Mouse (Mus musculus): ENCODE measurements around the gene Mief2. TPM values are rescaled to one million over a fixed set of nuclear protein-coding genes. Genes with fewer than 3 reads are reported as not detected.

The Mief2 gene
- total and polyA plus RNA-seq, 3 experiments: 13.4 to 14.6 TPM; not detected in 1

DNA sequence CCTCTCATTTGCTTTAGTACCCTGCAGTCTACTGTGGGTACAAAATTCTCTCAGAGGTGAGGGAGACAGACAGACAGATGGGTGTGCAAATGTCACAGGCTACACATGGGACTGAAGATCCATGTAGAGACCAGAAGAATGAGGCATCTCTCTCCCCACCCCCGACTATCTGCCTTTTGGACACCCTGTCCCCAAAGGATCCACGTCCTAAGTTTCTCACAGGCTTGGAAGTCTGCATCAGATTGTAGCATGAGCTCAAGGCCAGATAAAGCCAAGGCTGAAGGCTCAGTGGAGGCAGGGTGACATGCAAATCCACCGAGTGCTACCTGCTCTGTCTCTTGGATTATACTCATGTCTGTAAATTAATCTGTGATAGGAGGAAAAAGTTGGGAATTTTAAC is 8.3 kb downstream of the Mief2 start:
- H3K27me3 ChIP-seq (ENCODE audit: control insufficient read depth in 1 of 2, insufficient read depth in 2 of 2, low read length in 2 of 2): no peaks in the 10 kb centered on the region
- TF ChIP-seq MEF2A (IDR thresholded peaks at IDR 0.05; ENCODE audit: extremely low read depth, insufficient replicate concordance, low read depth, low read length, poor library complexity, severe bottlenecking): no peak
- TF ChIP-seq ZNF384 (IDR thresholded peaks at IDR 0.05; ENCODE audit: low read depth, low read length): no peak
- TF ChIP-seq USF1 (IDR thresholded peaks at IDR 0.05; ENCODE audit: low read depth, low read length): no peak
- no peak for DNase-seq (ENCODE audit: low read depth, low spot score)
- H3K9ac ChIP-seq (ENCODE audit: control insufficient read depth, low read depth, low read length, poor library complexity, severe bottlenecking): no peak overlapping the region
- H3K4me3 ChIP-seq (ENCODE audit: control insufficient read depth in 1 of 2, insufficient read depth in 1 of 2, low read depth in 2 of 2, low read length in 2 of 2): no peak overlapping the region
- H3K79me2 ChIP-seq (ENCODE audit: control insufficient read depth, insufficient read depth, low read length, poor library complexity): no peaks in the 10 kb centered on the region
- H3K9me3 ChIP-seq (replicated peaks; ENCODE audit: insufficient read depth, low read length): no peaks in the 10 kb centered on the region
- no peaks in the 10 kb centered on the region for H3K4me1 ChIP-seq (ENCODE audit: control insufficient read depth in 1 of 2, insufficient read depth in 2 of 2, low read length in 2 of 2)
- H3K27ac ChIP-seq (ENCODE audit: control insufficient read depth, low read depth, low read length): no peak overlapping the region
- no peaks in the 10 kb centered on the region for H3K36me3 ChIP-seq (ENCODE audit: control insufficient read depth in 1 of 2, insufficient read depth in 2 of 2, low read length in 2 of 2)

DNA sequence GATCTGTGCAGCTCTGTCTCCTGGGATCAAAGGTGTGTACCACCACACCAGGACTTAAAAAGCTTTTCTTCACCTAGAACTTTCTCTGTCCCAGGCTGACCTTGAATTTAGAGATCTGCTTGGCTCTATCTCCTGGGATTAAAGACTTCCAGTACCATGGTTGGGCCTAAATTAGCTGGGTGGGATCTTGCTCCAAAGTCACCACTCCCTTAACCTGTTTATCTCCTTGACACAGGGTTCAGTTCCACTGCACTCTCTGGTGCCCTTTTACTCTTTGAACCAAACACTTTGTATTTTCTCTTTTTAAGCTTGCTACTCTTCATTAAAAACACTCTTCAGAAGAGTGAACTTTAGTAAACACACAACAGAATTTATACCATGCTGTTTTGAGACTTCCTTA is 9.3 kb downstream of the Mief2 start:
- Histone ChIP-seq H3K4me1 (ENCODE audit: control insufficient read depth in 1 of 2, insufficient read depth in 2 of 2, low read length in 2 of 2) (no peaks in the 10 kb centered on the region), H3K36me3 (ENCODE audit: control insufficient read depth in 1 of 2, insufficient read depth in 2 of 2, low read length in 2 of 2) (peaks cover 0 to 1% of the 10 kb centered on the region in 2 experiments; a peak in 1 of 4 replicates), H3K79me2 (ENCODE audit: control insufficient read depth, insufficient read depth, low read length, poor library complexity) (no peaks in the 10 kb centered on the region), H3K9ac (ENCODE audit: control insufficient read depth, low read depth, low read length, poor library complexity, severe bottlenecking) (no peak overlapping the region), H3K27ac (ENCODE audit: control insufficient read depth, low read depth, low read length) (no peak overlapping the region), H3K27me3 (ENCODE audit: control insufficient read depth in 1 of 2, insufficient read depth in 2 of 2, low read length in 2 of 2) (no peaks in the 10 kb centered on the region), H3K9me3 (replicated peaks; ENCODE audit: insufficient read depth, low read length) (no peaks in the 10 kb centered on the region), H3K4me3 (ENCODE audit: control insufficient read depth in 1 of 2, insufficient read depth in 1 of 2, low read depth in 2 of 2, low read length in 2 of 2) (no peak overlapping the region)
- DNase-seq (ENCODE audit: low read depth, low spot score): no peak
- TF ChIP-seq RCOR1 (IDR thresholded peaks at IDR 0.05; ENCODE audit: low read depth, low read length) (no peak), ZKSCAN1 (IDR thresholded peaks at IDR 0.05; ENCODE audit: low read depth, low read length) (no peak), USF1 (IDR thresholded peaks at IDR 0.05; ENCODE audit: low read depth, low read length) (no peak), MYB (IDR thresholded peaks at IDR 0.05; ENCODE audit: low read depth, low read length) (no peak), MXI1 (IDR thresholded peaks at IDR 0.05; ENCODE audit: low read depth, low read length) (no peak), POLR2A (IDR thresholded peaks at IDR 0.05; ENCODE audit: control insufficient read depth in 1 of 2, insufficient read depth in 1 of 2, low read depth in 1 of 2, low read length in 2 of 2, poor library complexity in 1 of 2) (no peak), MAX (IDR thresholded peaks at IDR 0.05; ENCODE audit: low read length) (no peak), TAL1 (IDR thresholded peaks at IDR 0.05; ENCODE audit: low read length) (no peak)

DNA sequence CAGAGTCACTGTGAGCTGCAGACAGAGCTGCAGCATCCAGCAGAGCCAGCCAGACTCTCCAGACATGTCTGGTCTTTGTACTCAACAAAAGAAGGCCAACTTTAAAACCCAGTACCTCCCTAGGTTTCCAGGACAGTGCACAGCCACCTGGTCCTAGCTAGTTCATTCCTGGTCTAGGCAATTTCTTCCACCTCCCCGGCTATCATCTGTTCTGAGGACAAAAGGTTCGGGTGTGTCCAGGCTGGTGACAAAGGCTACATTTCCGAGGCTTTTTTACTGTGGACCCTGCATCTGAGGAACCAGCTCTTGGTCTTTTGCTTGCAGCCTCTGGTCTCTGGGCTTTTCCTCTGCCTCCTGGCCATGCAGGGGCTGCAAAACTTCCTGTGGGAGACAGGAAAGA is 12.1 kb downstream of the Mief2 start:
- Histone ChIP-seq H3K36me3 (ENCODE audit: control insufficient read depth in 1 of 2, insufficient read depth in 2 of 2, low read length in 2 of 2) (peaks cover 0 to 3% of the 10 kb centered on the region in 2 experiments; a peak in 2 of 4 replicates), H3K4me3 (ENCODE audit: control insufficient read depth in 1 of 2, insufficient read depth in 1 of 2, low read depth in 2 of 2, low read length in 2 of 2) (no peak overlapping the region), H3K27ac (ENCODE audit: control insufficient read depth, low read depth, low read length) (no peak overlapping the region), H3K4me1 (ENCODE audit: control insufficient read depth in 1 of 2, insufficient read depth in 2 of 2, low read length in 2 of 2) (no peaks in the 10 kb centered on the region), H3K9me3 (replicated peaks; ENCODE audit: insufficient read depth, low read length) (no peaks in the 10 kb centered on the region), H3K9ac (ENCODE audit: control insufficient read depth, low read depth, low read length, poor library complexity, severe bottlenecking) (no peak overlapping the region), H3K27me3 (ENCODE audit: control insufficient read depth in 1 of 2, insufficient read depth in 2 of 2, low read length in 2 of 2) (no peaks in the 10 kb centered on the region), H3K79me2 (ENCODE audit: control insufficient read depth, insufficient read depth, low read length, poor library complexity) (no peaks in the 10 kb centered on the region)
- no peak for DNase-seq (ENCODE audit: low read depth, low spot score)
- TF ChIP-seq USF2 (IDR thresholded peaks at IDR 0.05; ENCODE audit: borderline replicate concordance in 1 of 2, insufficient read depth in 1 of 2, low read depth in 1 of 2, low read length in 2 of 2): no peak
- TF ChIP-seq ZC3H11A (IDR thresholded peaks at IDR 0.05; ENCODE audit: low read depth, low read length): no peak
- TF ChIP-seq CTCF (IDR thresholded peaks at IDR 0.05 in 2 of 3, conservative IDR thresholded peaks at IDR 0.05 in 1 of 3; ENCODE audit: control insufficient read depth in 1 of 3, insufficient read depth in 1 of 3, low read depth in 2 of 3, low read length in 3 of 3, poor library complexity in 1 of 3, severe bottlenecking in 1 of 3): no peak
- TF ChIP-seq SMC3 (IDR thresholded peaks at IDR 0.05; ENCODE audit: low read depth, low read length): no peak
- TF ChIP-seq RAD21 (IDR thresholded peaks at IDR 0.05; ENCODE audit: low read depth, low read length): no peak
- no peak for TF ChIP-seq TCF12 (IDR thresholded peaks at IDR 0.05; ENCODE audit: low read depth, low read length)
- no peak for TF ChIP-seq TBP (IDR thresholded peaks at IDR 0.05; ENCODE audit: low read depth, low read length)
- TF ChIP-seq ETS1 (IDR thresholded peaks at IDR 0.05; ENCODE audit: low read depth, low read length): no peak
- TF ChIP-seq CHD2 (IDR thresholded peaks at IDR 0.05; ENCODE audit: low read length): no peak
- no peak for TF ChIP-seq POLR2AphosphoS2 (IDR thresholded peaks at IDR 0.05; ENCODE audit: low read length)
- TF ChIP-seq MAX (IDR thresholded peaks at IDR 0.05; ENCODE audit: low read length): no peak
- TF ChIP-seq GATA1 (IDR thresholded peaks at IDR 0.05; ENCODE audit: low read depth, low read length): no peak
- TF ChIP-seq NRF1 (IDR thresholded peaks at IDR 0.05; ENCODE audit: insufficient read depth, low read depth, low read length, poor library complexity, severe bottlenecking): no peak
- TF ChIP-seq SIN3A (IDR thresholded peaks at IDR 0.05; ENCODE audit: low read length): no peak
- no peak for TF ChIP-seq POLR2AphosphoS5 (IDR thresholded peaks at IDR 0.05; ENCODE audit: borderline replicate concordance, low read depth, low read length)

Measured in MEL (cell line).